Mouse (Mus musculus) cerebellum, adult 18-20 months (tissue): ENCODE measurements around the gene Rtca.

Experiments
- DNase-seq, 2 experiments: peaks; one replicate each; pipeline ENCODE4 v3.0.0; 2021

Gene Rtca

GRCm38 (mm10) chr3:116474602-116475001 is 33.4 kb downstream of the Rtca start:
- DNase-seq, result no peak

DNA sequence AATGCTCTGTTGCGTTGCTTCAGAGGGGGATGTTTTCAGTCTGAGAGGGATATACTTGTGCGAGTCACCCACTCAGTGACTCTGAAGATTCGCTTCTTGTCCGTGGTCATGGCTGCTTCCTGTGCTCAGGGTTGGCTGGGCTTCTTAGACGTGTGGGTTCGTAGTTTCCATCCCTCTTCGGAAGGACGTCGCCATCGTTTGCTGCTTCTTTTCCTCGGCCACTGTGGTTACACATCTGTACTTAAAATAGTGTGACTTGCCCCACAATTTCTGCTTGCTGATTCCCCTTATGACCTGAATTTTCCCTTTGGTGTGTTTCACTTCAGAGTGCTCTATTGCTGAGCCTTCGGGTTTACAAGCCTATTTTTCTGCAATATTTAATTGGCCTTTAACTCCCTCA is 42.3 kb downstream of the Rtca start:
- DNase-seq, result no peak

GRCm38 (mm10) chr3:116464318-116464717 is 43.7 kb downstream of the Rtca start:
- DNase-seq, result no peak

DNA sequence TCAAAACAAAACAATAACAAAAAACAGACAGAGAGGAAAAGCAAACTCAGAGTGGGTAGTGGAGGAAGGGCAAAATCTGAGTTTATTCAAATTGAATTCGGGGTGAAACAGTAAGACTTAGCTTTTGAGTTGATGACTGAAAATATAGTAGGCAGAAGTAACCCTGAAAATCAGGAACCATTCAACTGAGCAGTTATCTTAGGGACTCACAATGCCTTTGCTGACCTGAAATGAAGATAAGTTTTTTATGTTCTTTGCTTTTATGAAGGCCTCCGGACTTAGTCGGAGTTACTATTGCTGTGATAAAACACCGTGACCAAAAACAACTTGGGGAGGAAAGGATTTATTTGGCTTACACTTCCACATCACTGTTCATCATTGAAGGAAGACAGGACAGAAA is 47.0 kb downstream of the Rtca start:
- no peak for DNase-seq

GRCm38 (mm10) chr3:116454529-116454928 is 53.5 kb downstream of the Rtca start:
- no peak for DNase-seq

- no peak for DNase-seq
Measured at GRCm38 (mm10) chr3:116450741-116451140, 57.3 kb downstream of the Rtca start.

DNA sequence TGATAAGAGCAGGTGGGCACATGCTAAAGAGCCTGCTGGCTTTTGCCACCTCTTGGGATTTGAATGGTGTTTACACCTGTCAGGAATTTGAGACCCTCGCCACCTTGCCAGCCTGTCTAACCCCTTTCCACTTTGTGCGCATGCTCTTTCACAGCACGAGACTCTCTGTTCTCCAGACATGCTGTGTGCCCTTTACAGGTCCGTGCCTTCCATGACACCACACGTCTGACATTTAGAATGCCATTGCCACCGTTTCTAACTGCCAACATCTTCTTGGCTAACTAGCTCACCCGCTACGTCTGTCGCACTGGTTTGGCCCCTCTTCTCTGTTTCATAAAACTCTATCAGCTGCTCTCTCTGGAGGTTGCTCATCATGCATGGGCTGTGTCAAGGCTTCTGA is 63.7 kb downstream of the Rtca start:
- no peak for DNase-seq

- no peak for DNase-seq
Measured at GRCm38 (mm10) chr3:116442788-116443187, 65.2 kb downstream of the Rtca start.

DNA sequence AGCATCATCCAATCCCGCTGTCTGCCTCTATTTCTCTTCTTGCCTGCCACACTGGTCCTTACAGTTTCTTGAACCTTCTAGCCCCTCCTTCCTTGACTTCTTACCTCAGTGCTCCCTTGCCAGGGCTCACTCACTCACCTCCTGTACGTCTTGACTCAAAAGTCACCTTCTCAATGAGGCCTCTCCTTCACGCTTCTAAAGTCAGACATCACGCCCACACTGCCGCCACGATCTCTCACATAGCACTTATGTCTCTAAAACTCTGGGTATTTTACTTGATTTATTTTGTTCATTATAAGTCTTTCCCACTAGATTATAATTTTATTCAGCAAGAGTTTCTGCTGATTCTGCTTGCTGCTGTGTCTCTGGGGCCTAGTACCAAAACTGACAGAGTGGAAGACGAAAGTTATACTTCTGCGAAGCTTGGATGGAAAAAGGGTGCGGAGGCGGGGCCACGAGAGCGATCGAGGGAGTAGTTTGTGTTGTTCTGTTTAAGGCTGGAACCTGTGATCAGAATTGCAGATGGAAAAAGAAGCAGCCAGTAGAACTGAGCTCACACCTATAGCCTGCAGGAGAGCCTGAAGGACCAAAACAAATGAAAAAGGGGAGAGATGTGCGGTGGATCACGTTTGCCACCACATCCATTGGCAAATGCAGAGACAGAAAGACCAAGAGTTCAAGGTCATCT is 66.3 kb downstream of the Rtca start:
- DNase-seq, result no peak

- DNase-seq, result no peak
Measured at GRCm38 (mm10) chr3:116440066-116440997, 67.7 kb downstream of the Rtca start.
